17 mouse cellular contexts compared by ENCODE assay signal in genomic region chr13:97388851-97389479, GRCm38 (mm10).
DNase-seq lines count a peak whose midpoint lies in the region; ATAC-seq and TF ChIP-seq lines count a peak whose summit lies in the region.
"Had no signal": no experiment of that assay in that cellular context is flagged by ENCODE, and none has a peak within 500 bp of the region (broad histone marks: within the 10 kb centered on the region; RNA-seq: fewer than 3 reads in every experiment).

No protein-coding gene starts in this region.

- peaks cover 19% of the 10 kb centered on the region for H3K27me3 ChIP-seq in heart, embryonic 14.5 days (ENCODE audit: control insufficient read depth, insufficient read depth, low read length)
- H3K27me3 ChIP-seq in kidney, embryonic 15.5 days: no peaks in the 10 kb centered on the region; the same call in 1 of the 2 replicates
- H3K27me3 ChIP-seq: forebrain, embryonic 13.5 days; hindbrain, embryonic 12.5 days; liver, embryonic 13.5 days had no signal

- H3K4me3 ChIP-seq in heart, embryonic 14.5 days (ENCODE audit: control insufficient read depth in 1 of 2, insufficient read depth in 1 of 2, low read depth in 1 of 2, low read length in 2 of 2): no peak overlapping the region
- H3K4me3 ChIP-seq in left cerebral cortex, adult 2 months: no peak overlapping the region
- no peak overlapping the region for H3K4me3 ChIP-seq in kidney, embryonic 15.5 days (replicated peaks)
- H3K4me3 ChIP-seq: forebrain, embryonic 13.5 days; hindbrain, embryonic 12.5 days; liver, embryonic 13.5 days had no signal

- H3K4me1 ChIP-seq in heart, embryonic 14.5 days (ENCODE audit: control insufficient read depth in 2 of 2, insufficient read depth in 2 of 2, low read length in 2 of 2): peaks cover 10 to 14% of the 10 kb centered on the region in 2 experiments
- H3K4me1 ChIP-seq in kidney, embryonic 15.5 days: peaks cover 18% of the 10 kb centered on the region

- peak; percentile 52 to 53 for DNase-seq in cerebellum, postnatal 14 days
- DNase-seq in cerebellum, adult 9-10 months: no peak
- no peak for DNase-seq in heart, adult 18-20 months
- peak in 1 of 2 experiments; percentile 37 for DNase-seq in left cerebral cortex, adult 2 months (ENCODE audit: extremely low spot score in 1 of 2, low spot score in 2 of 2)
- DNase-seq in left cerebral cortex, adult 9 months (ENCODE audit: low spot score in 2 of 2): no peak
- DNase-seq in Muller cell, postnatal 12 days (ENCODE audit: inconsistent ontology term): peak; percentile 22
- DNase-seq: adrenal gland, postnatal 10 days; cerebellum, adult 18-20 months; embryo, embryonic 11 days; gastrocnemius, postnatal 36 days; liver, embryonic 13.5 days; midbrain, embryonic 14.5 days had no signal

- WGBS in heart, embryonic 14.5 days: 29% methylated on average over 11 of the region's 11 CpGs
- 71% methylated on average over 11 of the region's 11 CpGs for WGBS in kidney, embryonic 15.5 days

- ATAC-seq in heart, embryonic 14.5 days (ENCODE audit: insufficient number of reproducible peaks, insufficient read depth, low FRiP score, low read depth): no peak
- no peak for ATAC-seq in kidney, embryonic 15.5 days (replicated peaks; ENCODE audit: low FRiP score)
- ATAC-seq: forebrain, embryonic 13.5 days had no signal

- no peak overlapping the region for H3K27ac ChIP-seq in heart, embryonic 14.5 days (replicated peaks in 1 of 2; ENCODE audit: control insufficient read depth in 1 of 2, insufficient read depth in 1 of 2, low read depth in 2 of 2, low read length in 2 of 2)
- H3K27ac ChIP-seq in left cerebral cortex, adult 2 months: peak overlapping the region; percentile 3
- no peak overlapping the region for H3K27ac ChIP-seq in kidney, embryonic 15.5 days
- H3K27ac ChIP-seq: forebrain, embryonic 13.5 days; hindbrain, embryonic 12.5 days; liver, embryonic 13.5 days; stomach, postnatal 0 days had no signal

- TF ChIP-seq CTCF in left cerebral cortex, adult 2 months (IDR thresholded peaks at IDR 0.05): no peak

- H3K9me3 ChIP-seq in heart, embryonic 14.5 days (ENCODE audit: control insufficient read depth, low read length): no peaks in the 10 kb centered on the region
- no peaks in the 10 kb centered on the region for H3K9me3 ChIP-seq in kidney, embryonic 15.5 days (replicated peaks)
- H3K9me3 ChIP-seq: forebrain, embryonic 13.5 days; hindbrain, embryonic 12.5 days; liver, embryonic 13.5 days had no signal

- H3K9ac ChIP-seq in heart, embryonic 14.5 days (ENCODE audit: low read length): 0 out of 2 replicates have a peak overlapping the region, but pooled peaks have one; percentile 30
- H3K9ac ChIP-seq in kidney, embryonic 15.5 days: no peak overlapping the region
- H3K9ac ChIP-seq: forebrain, embryonic 13.5 days; hindbrain, embryonic 12.5 days; liver, embryonic 13.5 days had no signal

- intact Hi-C loops in left cerebral cortex, adult 2 months (cut with DNase I): loop anchor here (1.0 to 5.0 kb wide), 2 partner anchors 103 to 163 kb away; no protein-coding TSS in a partner anchor

- no peaks in the 10 kb centered on the region for H3K36me3 ChIP-seq in heart, embryonic 14.5 days (ENCODE audit: control insufficient read depth, insufficient read depth, low read length)
- no peaks in the 10 kb centered on the region for H3K36me3 ChIP-seq in kidney, embryonic 15.5 days
- H3K36me3 ChIP-seq: hindbrain, embryonic 12.5 days; liver, embryonic 13.5 days had no signal

- peak overlapping the region; percentile 34 for H3K4me2 ChIP-seq in heart, embryonic 14.5 days (ENCODE audit: low read length)
- H3K4me2 ChIP-seq in kidney, embryonic 15.5 days: no peak overlapping the region
- H3K4me2 ChIP-seq: forebrain, embryonic 13.5 days; hindbrain, embryonic 12.5 days; liver, embryonic 13.5 days had no signal

Comparison
In these comparisons a context has a peak if more than half of its experiments do, and no peak if none do; other contexts are left out.
1. DNase-seq: peak in cerebellum, postnatal 14 days (2 of 2) and Muller cell, postnatal 12 days (single experiment); none in cerebellum, adult 9-10 months (single experiment), heart, adult 18-20 months (0 of 2) and left cerebral cortex, adult 9 months (0 of 2).